Mouse (Mus musculus): ENCODE measurements around the gene Kif16b.

DNA sequence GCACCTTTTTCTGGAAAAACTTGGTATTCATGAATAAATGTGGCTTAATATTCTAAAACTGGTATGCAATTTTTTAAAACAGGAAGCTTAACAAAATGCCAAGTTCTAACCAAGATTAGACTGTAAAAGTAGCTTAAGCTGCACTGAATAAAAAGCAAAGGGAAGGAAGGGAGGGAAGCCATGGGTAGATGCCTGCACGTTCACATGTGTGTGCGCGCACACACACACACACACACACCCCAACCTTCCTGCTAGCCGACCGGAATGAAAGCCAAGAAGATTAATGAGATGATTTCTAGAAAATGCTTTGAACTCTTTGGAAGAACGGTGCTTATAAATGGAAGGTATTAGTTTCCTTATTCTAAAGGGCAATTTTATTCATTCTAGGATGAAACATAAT, 104.0 kb downstream of the Kif16b start:
- TF ChIP-seq POLR2A (IDR thresholded peaks at IDR 0.05; ENCODE audit: insufficient read depth, low read depth, low read length) (no peak), CTCF (IDR thresholded peaks at IDR 0.05) (no peak), EP300 (IDR thresholded peaks at IDR 0.05; ENCODE audit: insufficient read depth, low read depth, low read length) (no peak)

Measured in heart, adult 2 months (tissue).